Mouse (Mus musculus) ES-Bruce4 (cell line): ENCODE results near the gene Bcar1. TPM values are rescaled to one million over a fixed set of nuclear protein-coding genes. Genes with fewer than 3 reads are reported as not detected.

ENCODE experiments used
- H3K27ac ChIP-seq: 2 replicates; pipeline ENCODE4 v1.5.1; 2012; ENCODE audit warnings: low read length, inconsistent platforms; ENCODE audit not compliant: insufficient read depth
- H3K27me3 ChIP-seq: 2 replicates; pipeline ENCODE4 v1.6.1; 2012; ENCODE audit warnings: mild to moderate bottlenecking, low read length, inconsistent platforms; ENCODE audit not compliant: control insufficient read depth, poor library complexity, insufficient read depth, severe bottlenecking
- H3K36me3 ChIP-seq: 2 replicates; pipeline ENCODE4 v1.6.1; 2012; ENCODE audit warnings: inconsistent platforms, mild to moderate bottlenecking, low read length, moderate library complexity; ENCODE audit not compliant: control insufficient read depth, poor library complexity, insufficient read depth, severe bottlenecking
- H3K4me1 ChIP-seq: one replicate; pipeline ENCODE4 v1.8.1; 2011; ENCODE audit warnings: low read length; ENCODE audit not compliant: control insufficient read depth, insufficient read depth
- H3K4me3 ChIP-seq: 2 replicates; pipeline ENCODE4 v1.5.1; 2011; ENCODE audit warnings: low read depth, mild to moderate bottlenecking, low read length
- H3K9ac ChIP-seq: 2 replicates; pipeline ENCODE4 v1.6.1; 2012; ENCODE audit warnings: low read depth, mild to moderate bottlenecking, inconsistent platforms; ENCODE audit not compliant: poor library complexity, severe bottlenecking
- H3K9me3 ChIP-seq: replicated peaks from 2 replicates; pipeline ENCODE4 v1.6.1; 2012; ENCODE audit warnings: mild to moderate bottlenecking, low read length, inconsistent platforms; ENCODE audit not compliant: control insufficient read depth, poor library complexity, insufficient read depth, severe bottlenecking
- CTCF ChIP-seq: IDR thresholded peaks from one replicate; pipeline ENCODE4 v1.8.1; 2011; ENCODE audit warnings: low read depth, low read length
- EP300 ChIP-seq: IDR thresholded peaks from 2 replicates; pipeline ENCODE4 v1.6.1; 2011; ENCODE audit warnings: low read depth, low read length; ENCODE audit not compliant: insufficient read depth
- POLR2A ChIP-seq: IDR thresholded peaks from one replicate; pipeline ENCODE4 v1.8.1; 2011; ENCODE audit warnings: low read length; ENCODE audit not compliant: insufficient read depth
- polyA plus RNA-seq: library from polyadenylated mRNA; stranded (reverse); fragments of >200 nt; gene quantifications from 2 replicates; pipeline ENCODE4 v1.2.4, GENCODE M21; 2011; ENCODE audit warnings: low read depth; ENCODE audit not compliant: missing spikeins, insufficient read depth, insufficient read length

Bcar1 gene
- polyA plus RNA-seq, 1 experiment, result 59.8 TPM

- Histone ChIP-seq H3K9me3 (no peaks in the 10 kb centered on the region), H3K27me3 (no peaks in the 10 kb centered on the region), H3K9ac (peak overlapping the region; percentile 27; the same call in 1 of the 2 replicates), H3K36me3 (peaks cover 8% of the 10 kb centered on the region), H3K27ac (peak overlapping the region; percentile 84), H3K4me1 (peaks cover 23% of the 10 kb centered on the region), H3K4me3 (no peak overlapping the region)
- TF ChIP-seq EP300 (peak; percentile 95), POLR2A (no peak), CTCF (no peak)
Observed at GRCm38 (mm10) chr8:111765616-111766015, 22.0 kb upstream of the Bcar1 start.

- Histone ChIP-seq H3K27me3 (no peaks in the 10 kb centered on the region), H3K4me3 (no peak overlapping the region), H3K9me3 (no peaks in the 10 kb centered on the region), H3K36me3 (peaks cover 8% of the 10 kb centered on the region), H3K4me1 (peaks cover 23% of the 10 kb centered on the region), H3K9ac (no peak overlapping the region), H3K27ac (peak overlapping the region; percentile 84)
- no peak for TF ChIP-seq POLR2A
- TF ChIP-seq CTCF, result no peak
- no peak for TF ChIP-seq EP300
Observed at GRCm38 (mm10) chr8:111765096-111765495, 21.5 kb upstream of the Bcar1 start.

- Histone ChIP-seq H3K36me3 (no peaks in the 10 kb centered on the region), H3K9me3 (no peaks in the 10 kb centered on the region), H3K4me3 (no peak overlapping the region), H3K4me1 (peaks cover 6% of the 10 kb centered on the region), H3K27me3 (no peaks in the 10 kb centered on the region), H3K9ac (no peak overlapping the region), H3K27ac (no peak overlapping the region)
- TF ChIP-seq POLR2A, result no peak
- no peak for TF ChIP-seq EP300
- TF ChIP-seq CTCF, result no peak
Observed at GRCm38 (mm10) chr8:111760708-111761107, 17.1 kb upstream of the Bcar1 start.

- H3K27ac ChIP-seq, result no peak overlapping the region
- H3K4me1 ChIP-seq, result peaks cover 3% of the 10 kb centered on the region
- no peaks in the 10 kb centered on the region for H3K36me3 ChIP-seq
- H3K27me3 ChIP-seq, result no peaks in the 10 kb centered on the region
- H3K9ac ChIP-seq, result no peak overlapping the region
- TF ChIP-seq CTCF, result no peak
- no peak for TF ChIP-seq EP300
- TF ChIP-seq POLR2A, result no peak
- no peaks in the 10 kb centered on the region for H3K9me3 ChIP-seq
- H3K4me3 ChIP-seq, result no peak overlapping the region
Observed at GRCm38 (mm10) chr8:111758817-111759216, 15.2 kb upstream of the Bcar1 start.

- Histone ChIP-seq H3K36me3 (no peaks in the 10 kb centered on the region), H3K9ac (no peak overlapping the region), H3K27me3 (no peaks in the 10 kb centered on the region), H3K4me3 (no peak overlapping the region), H3K27ac (no peak overlapping the region), H3K4me1 (peaks cover 3% of the 10 kb centered on the region), H3K9me3 (no peaks in the 10 kb centered on the region)
- TF ChIP-seq CTCF (no peak), POLR2A (no peak), EP300 (no peak)
Observed at GRCm38 (mm10) chr8:111757599-111757998, 14.0 kb upstream of the Bcar1 start.

GRCm38 (mm10) chr8:111754736-111755135, 11.1 kb upstream of the Bcar1 start:
- no peaks in the 10 kb centered on the region for H3K27me3 ChIP-seq
- H3K27ac ChIP-seq, result no peak overlapping the region
- H3K4me3 ChIP-seq, result no peak overlapping the region
- H3K4me1 ChIP-seq, result peaks cover 2% of the 10 kb centered on the region
- TF ChIP-seq CTCF (no peak), POLR2A (no peak), EP300 (no peak)
- H3K9ac ChIP-seq, result no peak overlapping the region
- H3K9me3 ChIP-seq, result no peaks in the 10 kb centered on the region
- H3K36me3 ChIP-seq, result no peaks in the 10 kb centered on the region
